23 mouse cellular contexts compared by ENCODE assay signal in genomic region chr11:90047271-90047670, GRCm38 (mm10). TPM values are rescaled to one million over a fixed set of nuclear protein-coding genes. Genes with fewer than 3 reads are reported as not detected.
DNase-seq lines count a peak whose midpoint lies in the region; TF ChIP-seq lines count a peak whose summit lies in the region.
"Had no signal": no experiment of that assay in that cellular context is flagged by ENCODE, and none has a peak within 500 bp of the region (broad histone marks: within the 10 kb centered on the region; RNA-seq: fewer than 3 reads in every experiment).

No protein-coding gene starts in this region.

- H3K9ac ChIP-seq in heart, adult 2 months (ENCODE audit: low read depth, low read length): no peak overlapping the region

- TF ChIP-seq EP300 in heart, adult 2 months (IDR thresholded peaks at IDR 0.05; ENCODE audit: insufficient read depth, low read depth, low read length): no peak

- no peaks in the 10 kb centered on the region for H3K79me2 ChIP-seq in heart, adult 2 months (replicated peaks; ENCODE audit: control insufficient read depth, insufficient read depth, low read length)

- H3K27me3 ChIP-seq in heart, adult 2 months (ENCODE audit: control insufficient read depth, insufficient read depth, low read length): no peaks in the 10 kb centered on the region
- H3K27me3 ChIP-seq: CH12.LX had no signal

- no peak for TF ChIP-seq POLR2A in heart, adult 2 months (IDR thresholded peaks at IDR 0.05; ENCODE audit: insufficient read depth, low read depth, low read length)

- TF ChIP-seq CTCF in gastrocnemius, adult 2 months (IDR thresholded peaks at IDR 0.05): no peak
- TF ChIP-seq CTCF in heart, adult 2 months (IDR thresholded peaks at IDR 0.05): no peak

- intact Hi-C loops in gastrocnemius, adult 2 months (cut with DNase I): loop anchor here (2.0 kb wide), 1 partner anchor 54 kb away; no protein-coding TSS in a partner anchor
- intact Hi-C loops in gastrocnemius, postnatal 36 days (cut with DNase I): loop anchor here (2.0 kb wide), 1 partner anchor 24 kb away; no protein-coding TSS in a partner anchor
- intact Hi-C loops in heart, adult 2 months (cut with DNase I): no loop called here

- H3K36me3 ChIP-seq in heart, adult 2 months (ENCODE audit: control insufficient read depth, insufficient read depth, low read length): no peaks in the 10 kb centered on the region; the same call in 1 of the 2 replicates
- H3K36me3 ChIP-seq: G1E had no signal

- no peak overlapping the region for H3K4me3 ChIP-seq in gastrocnemius, adult 2 months
- no peak overlapping the region for H3K4me3 ChIP-seq in heart, adult 2 months

- 52% methylated on average over 9 of the region's 9 CpGs for WGBS in heart, adult 2 months

- H3K27ac ChIP-seq in gastrocnemius, adult 2 months: peak overlapping the region; percentile 85
- 0 out of 2 replicates have a peak overlapping the region, but pooled peaks have one; percentile 9 for H3K27ac ChIP-seq in heart, adult 2 months

- peak; percentile 70 for DNase-seq in gastrocnemius, adult 18-20 months (ENCODE audit: low spot score)
- no peak for DNase-seq in gastrocnemius, adult 8-10 months (ENCODE audit: low spot score in 2 of 2)
- peak; percentile 52 for DNase-seq in gastrocnemius, adult 2 months
- no peak for DNase-seq in gastrocnemius, postnatal 36 days
- no peak for DNase-seq in heart, adult 2 months
- DNase-seq in heart, adult 11 months: no peak
- peak; percentile 59 for DNase-seq in skeletal muscle tissue, adult 2 months (ENCODE audit: low read depth, low spot score)
- no peak for DNase-seq in ovary, adult 18-20 months (ENCODE audit: low spot score)
- DNase-seq: adrenal gland, adult 8-10 months; adrenal gland, postnatal 10 days; adrenal gland, postnatal 14 days; adrenal gland, postnatal 25 days; adrenal gland, postnatal 36 days; B cell, adult 2 months; cerebellum, adult 11 months; cerebellum, adult 11-12 months had no signal

- peaks cover 2% of the 10 kb centered on the region for H3K4me1 ChIP-seq in heart, adult 2 months (ENCODE audit: control insufficient read depth, insufficient read depth, low read length)

RNA-seq across cellular contexts. Expression of gene Tmem100, which starts 17.1 kb away (rescaled TPM):
- 10 to 100 TPM; 11.9 to 18.9 TPM for total RNA-seq in gastrocnemius, adult 18-20 months (2021)
- total RNA-seq in gastrocnemius, adult 8-10 months (2022): 10 to 100 TPM in 2 of 4 experiments, 1 to 10 TPM in 2; 9.1 to 24.0 (median 11.7) TPM
- total RNA-seq in gastrocnemius, adult 2 months (2021): 10 to 100 TPM in 1 of 2 experiments, 1 to 10 TPM in 1; 7.4 to 19.2 TPM
- 10 to 100 TPM; 11.9 to 12.0 TPM for total RNA-seq in gastrocnemius, postnatal 36 days (2021)
- 10 to 100 TPM; 14.7 to 18.3 TPM for total RNA-seq in heart, adult 2 months (2021)
- 5.4 and 11.4 TPM in 2 replicates for polyA plus RNA-seq in heart, adult 2 months (2012; rRNA removed)
- total RNA-seq: MEL had no signal
- polyA plus RNA-seq: activated CD4-positive, CD25-positive, alpha-beta regulatory T cell, adult 4 months; C2C12; CD4-positive, CD25-positive, alpha-beta regulatory T cell, adult 4 months; Patski had no signal

RNA-seq across cellular contexts. Expression of gene Pctp, which starts 44.6 kb away (rescaled TPM):
- 1 to 10 TPM; 3.4 to 3.8 TPM for total RNA-seq in gastrocnemius, adult 18-20 months (2021)
- 1 to 10 TPM; 3.1 to 4.5 (median 4.3) TPM for total RNA-seq in gastrocnemius, adult 8-10 months (2022)
- total RNA-seq in gastrocnemius, adult 2 months (2021): 1 to 10 TPM; 2.8 to 4.0 TPM
- 1 to 10 TPM; 3.0 TPM for total RNA-seq in gastrocnemius, postnatal 36 days (2021)
- 1 to 10 TPM; 4.0 to 4.4 TPM for total RNA-seq in heart, adult 2 months (2021)
- 2.2 and 3.1 TPM in 2 replicates for polyA plus RNA-seq in heart, adult 2 months (2012; rRNA removed)

Comparison
In these comparisons a context has a peak if more than half of its experiments do, and no peak if none do; other contexts are left out.
1. DNase-seq: peak in gastrocnemius, adult 18-20 months (single experiment), gastrocnemius, adult 2 months (single experiment) and skeletal muscle tissue, adult 2 months (single experiment); none in gastrocnemius, adult 8-10 months (0 of 2), gastrocnemius, postnatal 36 days (0 of 2), heart, adult 2 months (0 of 2), heart, adult 11 months (single experiment) and ovary, adult 18-20 months (single experiment).